Mouse (Mus musculus) heart, postnatal 14 days (tissue): ENCODE data around the gene Ppp1r27. TPM values are rescaled to one million over a fixed set of nuclear protein-coding genes. Genes with fewer than 3 reads are reported as not detected.

Experiments used
- DNase-seq, 2 experiments: peaks; one replicate each; pipeline ENCODE4 v3.0.0; 2021 to 2022
- intact Hi-C: fragments of 180-260 bp; cut with DNase I; formaldehyde crosslinking; loops from one replicate; pipeline ENCODE4 v1.15.1; 2025
- total RNA-seq, 2 experiments: library from RNA; stranded (reverse); gene quantifications; 2 replicates each; pipeline ENCODE4 v1.2.3; 2021

Ppp1r27 gene
- total RNA-seq, 2 experiments from 2014 or later, result 0.39 TPM; not detected in 1

DNA sequence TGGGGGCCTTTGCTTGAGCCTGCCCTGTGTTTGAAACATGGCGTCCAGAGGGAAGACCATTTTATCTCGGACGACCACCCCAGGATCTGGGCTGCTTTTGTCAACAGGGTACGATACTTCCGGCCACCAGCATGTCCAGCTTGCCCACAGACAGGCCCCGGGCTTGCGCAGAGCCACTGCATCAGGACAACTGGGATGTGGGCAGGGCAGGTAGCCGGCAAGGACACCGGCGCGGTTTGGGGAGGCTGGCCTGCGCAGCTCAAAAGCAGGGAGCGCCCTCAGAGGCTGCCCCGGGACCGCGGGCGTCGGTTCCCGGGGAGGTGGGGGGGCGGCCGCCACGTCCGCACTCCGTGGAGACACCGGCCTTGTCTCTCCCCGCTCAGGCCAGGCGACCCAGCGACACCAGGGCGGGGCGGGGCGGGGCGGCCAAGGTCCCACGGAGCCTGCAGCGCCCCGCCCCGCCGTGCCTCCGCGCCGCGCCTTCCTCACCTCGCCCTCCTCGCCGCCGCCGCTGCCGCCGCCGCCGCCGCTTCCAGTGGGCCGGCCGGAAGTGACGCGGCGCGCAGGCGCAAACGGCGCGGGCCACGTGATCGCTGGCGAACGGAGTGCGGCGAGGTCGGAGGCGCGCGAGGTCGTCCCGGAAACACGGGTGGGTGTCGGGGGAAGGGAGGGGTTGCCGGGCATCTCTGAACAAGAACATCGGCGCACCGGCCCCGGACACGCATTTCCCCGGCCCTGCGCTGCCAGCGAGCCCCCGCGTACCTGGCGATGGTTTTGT is 1.6 kb downstream of the Ppp1r27 start, which contains the start of gene Mcrip1:
Gene Mcrip1, minus strand, starts transcription at position 560 of the 778 bp plus-strand sequence.
- intact Hi-C loops, result loop anchor here (2.0 kb wide), 1 partner anchor 29 kb away; no protein-coding TSS in a partner anchor

DNA sequence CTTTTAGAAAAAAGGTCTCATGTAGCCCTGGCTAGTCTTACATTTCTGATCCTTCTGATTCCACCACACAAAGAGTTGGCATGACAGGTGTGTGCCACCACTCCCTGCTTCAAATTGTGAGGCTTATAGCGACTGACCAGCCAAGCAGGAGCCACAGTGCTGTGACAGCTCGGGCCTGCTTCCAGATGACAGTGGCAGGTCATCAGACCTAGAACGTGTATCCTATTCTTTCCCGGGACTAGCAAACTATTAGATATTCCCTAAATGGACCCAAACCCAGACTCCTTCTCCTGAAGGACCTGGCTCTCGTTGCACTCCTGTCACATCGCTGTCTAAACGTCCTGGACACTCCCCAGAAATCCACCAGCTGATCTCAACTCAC is 2.2 kb downstream of the Ppp1r27 start:
- intact Hi-C loops, result loop anchor here (2.0 kb wide), 1 partner anchor 28 kb away; no protein-coding TSS in a partner anchor
- no peak for DNase-seq

More for the DNA sequence above, 1.6 kb downstream of the Ppp1r27 start, which contains the start of gene Mcrip1:
- peak; percentile 97 to 98 for DNase-seq

DNA sequence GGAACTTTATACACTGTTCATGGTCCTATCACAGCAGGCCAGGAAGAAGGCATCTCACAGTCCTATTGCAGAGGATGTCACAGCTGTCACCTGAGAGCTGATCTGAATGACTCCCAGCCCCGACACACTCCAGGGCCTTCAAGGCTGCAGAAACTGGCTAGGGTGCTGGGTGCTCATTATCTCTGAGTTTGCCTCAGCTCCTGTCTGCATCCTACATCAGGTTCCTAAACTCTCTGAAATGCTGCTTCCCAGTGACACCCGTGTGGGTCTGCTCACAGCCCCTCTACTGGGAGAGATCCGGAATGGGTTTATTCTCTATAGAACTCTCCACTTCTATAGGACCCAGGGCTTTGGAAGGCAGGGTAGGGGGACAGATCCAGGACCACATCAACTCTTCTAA is 2.7 kb downstream of the Ppp1r27 start:
- DNase-seq, result no peak
- intact Hi-C loops, result loop anchor here (2.0 kb wide), 1 partner anchor 27 kb away; no protein-coding TSS in a partner anchor

DNA sequence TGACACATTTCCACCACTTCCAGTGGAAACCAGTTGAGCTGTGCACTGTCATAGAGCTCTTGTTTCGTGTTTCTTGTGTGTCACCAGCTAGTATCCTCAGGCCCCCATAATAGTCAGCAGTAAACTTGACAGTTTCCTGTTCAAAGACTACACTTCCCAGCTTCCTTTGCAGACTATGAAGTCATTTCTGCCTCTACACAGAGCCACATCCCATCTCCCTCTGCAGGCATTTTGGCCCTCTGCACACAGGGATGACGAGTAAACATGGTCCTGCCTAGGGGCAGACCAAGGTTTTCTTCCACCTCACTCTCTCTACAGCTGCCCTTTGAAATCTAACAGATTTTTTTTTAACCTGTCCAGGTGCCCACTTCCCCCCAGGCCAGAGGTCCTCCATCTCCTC is 3.5 kb downstream of the Ppp1r27 start:
- intact Hi-C loops, result no loop called here

DNA sequence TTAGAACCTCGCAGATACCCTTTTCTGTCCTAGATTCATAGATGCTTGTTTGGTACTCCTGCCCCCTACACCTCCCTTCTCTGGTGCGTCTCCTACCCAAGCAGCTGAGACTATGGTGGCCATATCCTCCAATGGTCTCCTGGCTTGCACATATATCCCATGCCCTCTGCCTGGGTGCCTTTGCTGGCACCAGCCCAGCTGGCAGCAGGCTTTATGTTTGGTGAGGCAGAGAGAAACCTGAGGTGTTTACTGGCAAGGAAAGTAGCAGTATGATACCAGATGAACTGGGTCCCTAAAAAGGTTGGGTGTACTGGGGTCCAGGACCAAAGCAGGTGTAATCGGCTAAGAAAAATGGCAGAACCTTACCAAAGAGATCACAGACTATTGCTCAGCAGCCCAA is 5.0 kb downstream of the Ppp1r27 start:
- intact Hi-C loops, result no loop called here
- DNase-seq, result no peak

More for the DNA sequence above, 3.5 kb downstream of the Ppp1r27 start:
- DNase-seq, result peak in 1 of 2 experiments; percentile 27

DNA sequence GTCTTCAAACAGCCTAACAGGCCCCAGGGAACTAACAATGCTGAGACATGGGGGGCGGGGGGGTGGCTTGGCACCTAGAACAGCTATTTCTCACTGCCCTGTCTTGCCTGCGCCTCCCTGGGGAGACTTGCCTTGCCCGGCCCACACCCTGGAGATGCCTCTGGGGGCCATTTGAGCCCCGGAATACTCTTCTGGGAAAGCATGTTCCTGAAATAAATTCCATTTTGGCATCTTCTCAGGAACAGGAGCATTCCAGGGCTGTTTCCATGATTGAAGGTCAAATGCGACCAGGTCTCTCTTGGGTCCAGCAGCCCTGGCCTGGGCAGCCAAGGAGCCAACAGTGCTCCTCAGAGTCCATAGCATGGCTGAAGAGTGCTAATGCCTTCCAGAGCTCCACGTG is 8.6 kb downstream of the Ppp1r27 start:
- DNase-seq, result no peak
- intact Hi-C loops, result no loop called here

DNA sequence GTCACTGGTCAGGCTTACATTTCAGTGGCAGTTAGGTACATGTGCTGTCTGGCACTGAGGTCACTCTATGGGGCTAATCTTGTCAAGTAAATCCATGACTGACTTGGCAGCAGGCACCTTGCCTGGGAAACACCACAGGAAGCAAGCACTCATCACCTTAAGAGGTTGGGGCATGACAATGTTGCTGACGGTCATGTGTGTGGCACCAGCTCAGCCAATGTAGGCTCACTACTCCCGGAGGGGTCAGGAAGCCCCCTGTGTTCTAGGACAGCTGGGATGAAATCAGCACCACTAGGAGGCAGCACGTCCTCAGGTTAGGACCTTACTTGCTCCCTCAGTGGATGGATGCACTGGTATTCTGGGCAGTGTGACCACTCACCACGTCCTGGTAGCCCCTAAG is 9.0 kb downstream of the Ppp1r27 start:
- DNase-seq, result peak; percentile 42 to 65
- intact Hi-C loops, result no loop called here

DNA sequence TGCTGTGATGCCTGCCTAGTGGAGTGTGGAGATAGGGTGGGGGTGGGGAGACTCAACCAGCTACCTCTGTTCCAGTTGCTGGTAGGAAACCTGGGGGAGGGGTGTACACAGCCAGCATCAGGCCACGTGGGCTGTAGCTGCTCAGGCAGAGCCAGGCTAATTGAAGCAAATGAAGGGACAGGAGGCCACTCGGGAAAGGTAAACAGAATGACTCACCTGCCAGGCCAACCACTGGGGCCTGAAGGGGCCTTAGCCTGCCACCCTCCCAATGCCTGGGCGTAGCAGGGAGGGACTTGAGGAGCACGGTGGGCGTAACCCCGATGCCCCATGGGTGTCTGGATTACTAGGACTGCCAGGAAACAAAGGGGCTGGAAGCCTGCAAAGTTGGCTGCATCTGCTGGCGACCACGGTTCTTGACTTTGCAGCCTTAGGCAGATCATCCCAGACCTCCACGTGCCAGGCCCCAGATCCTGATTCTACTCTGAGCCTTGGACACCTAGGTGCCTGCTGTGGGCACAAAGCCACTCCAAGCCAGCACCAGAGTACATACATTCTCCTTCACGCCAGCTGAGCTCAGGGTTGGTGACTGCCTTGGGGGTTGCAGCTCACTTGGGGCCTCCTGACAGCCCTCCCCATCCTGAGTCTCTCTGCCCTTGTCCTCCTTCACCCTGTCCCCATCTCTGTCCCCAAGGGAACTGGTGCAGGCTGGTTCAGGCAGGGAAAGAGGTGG is 11.5 kb downstream of the Ppp1r27 start:
- no peak for DNase-seq
- intact Hi-C loops, result no loop called here

DNA sequence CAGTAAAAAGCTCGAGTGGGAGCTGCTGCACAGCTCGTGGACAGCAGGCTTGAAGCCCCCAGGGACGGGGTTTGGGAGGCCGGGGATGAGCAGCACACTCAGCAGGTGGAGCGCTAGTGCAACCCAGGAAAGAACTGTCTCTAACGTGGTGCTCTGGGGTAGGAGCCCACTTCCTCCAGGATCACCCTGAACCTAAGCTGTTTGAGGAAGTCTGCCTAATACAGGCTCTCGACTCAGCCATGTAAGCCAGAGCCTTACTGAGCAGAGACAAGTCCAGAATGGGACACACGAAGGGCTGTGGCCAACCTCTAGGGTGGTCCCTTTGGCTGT is 12.0 kb downstream of the Ppp1r27 start:
- no peak for DNase-seq
- intact Hi-C loops, result no loop called here

DNA sequence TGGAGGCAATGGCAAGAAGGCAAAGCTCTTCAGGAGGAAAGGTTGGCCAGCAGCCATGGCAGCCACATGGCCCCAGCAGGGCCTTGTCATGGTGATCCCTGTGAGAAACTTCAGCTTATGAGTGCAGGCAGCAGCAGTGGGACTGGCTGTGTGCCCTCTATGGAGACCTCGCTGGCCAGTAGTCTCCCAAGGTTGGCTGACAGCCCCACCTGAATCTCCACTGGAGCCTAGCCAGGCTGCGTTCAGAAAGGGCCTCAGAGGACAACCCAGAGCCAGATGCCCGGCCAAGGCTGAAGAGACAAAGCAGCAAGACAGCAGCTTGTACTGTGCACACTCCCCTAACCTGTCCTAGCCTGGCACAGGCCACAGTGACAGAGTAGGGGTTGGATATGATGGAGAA is 12.4 kb downstream of the Ppp1r27 start:
- DNase-seq, result peak; percentile 76 to 88
- intact Hi-C loops, result no loop called here

DNA sequence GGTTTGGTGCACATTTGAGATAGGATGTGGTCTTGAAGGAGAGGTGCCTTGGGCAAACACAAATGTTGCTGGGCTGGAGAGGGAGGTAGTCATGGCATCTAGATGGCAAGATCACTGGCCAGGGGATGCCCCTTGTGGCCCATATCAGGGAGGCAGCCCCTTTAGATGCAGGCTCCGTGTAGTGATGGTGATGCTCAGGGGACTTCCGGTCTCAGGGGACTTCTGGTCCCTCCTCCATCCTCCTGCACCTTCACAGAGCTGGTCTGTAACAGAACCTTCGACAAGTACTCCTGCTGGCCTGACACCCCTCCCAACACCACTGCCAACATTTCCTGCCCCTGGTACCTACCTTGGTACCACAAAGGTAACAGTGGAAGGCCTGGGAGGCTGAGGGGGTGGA is 15.1 kb downstream of the Ppp1r27 start:
- intact Hi-C loops, result no loop called here
- no peak for DNase-seq

DNA sequence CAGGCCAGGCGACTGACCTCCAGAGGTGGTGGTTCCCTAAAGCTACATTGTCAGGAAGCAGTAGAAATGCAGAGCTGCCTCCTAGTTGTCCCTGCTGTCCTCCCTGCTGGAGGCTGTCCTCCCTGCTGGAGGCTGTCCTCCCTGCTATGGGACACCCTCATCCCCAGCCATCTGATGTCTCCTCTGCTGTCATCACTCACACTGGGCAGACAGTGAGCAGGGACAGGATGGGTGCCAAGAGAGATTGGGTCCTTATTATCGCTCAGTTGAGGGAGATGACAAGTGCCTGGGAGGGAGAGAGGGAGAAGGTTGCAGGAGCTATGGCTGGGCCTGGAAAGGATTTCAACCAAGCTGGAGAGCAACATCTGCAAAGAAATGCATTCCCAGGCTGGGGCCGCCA is 15.8 kb downstream of the Ppp1r27 start:
- DNase-seq, result no peak
- intact Hi-C loops, result no loop called here

DNA sequence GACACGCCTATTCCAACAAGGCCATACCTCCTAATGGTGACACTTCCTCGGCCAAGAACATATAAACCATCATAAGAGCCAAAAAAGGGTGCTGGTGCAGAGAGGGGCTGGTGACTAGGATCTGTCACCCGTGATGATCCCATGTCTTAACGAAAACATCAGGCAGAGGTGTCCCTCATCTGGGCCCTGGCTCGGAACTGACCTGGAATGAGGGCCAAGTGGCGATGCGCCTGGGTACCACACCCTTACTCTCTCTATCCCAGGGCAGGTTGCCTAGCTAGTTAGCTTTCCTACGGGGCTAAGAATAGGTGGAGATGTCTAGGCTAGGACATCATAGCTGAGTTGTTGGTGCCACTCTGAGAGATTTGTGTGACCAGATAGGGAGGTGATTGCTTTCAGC is 16.8 kb downstream of the Ppp1r27 start:
- DNase-seq, result no peak

DNA sequence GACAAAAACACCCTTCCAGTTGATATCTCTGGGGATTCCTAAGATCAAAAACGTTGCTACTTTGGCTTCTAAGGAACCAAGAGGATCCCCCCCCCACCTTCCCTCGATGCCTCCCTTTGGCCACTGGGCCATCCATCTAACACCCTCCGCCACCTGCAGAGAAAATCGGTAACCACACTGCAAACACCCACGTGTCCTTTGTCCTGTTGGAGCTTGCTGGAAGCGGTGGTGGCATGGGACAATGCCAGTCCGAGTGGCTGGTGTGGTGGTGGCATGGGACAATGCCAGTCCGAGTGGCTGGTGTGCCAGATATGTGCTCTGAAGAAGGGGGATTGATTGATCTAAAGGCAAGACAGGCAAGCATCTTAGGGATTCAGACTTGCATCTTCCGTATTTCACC is 19.3 kb downstream of the Ppp1r27 start:
- intact Hi-C loops, result no loop called here
- no peak for DNase-seq

More for the DNA sequence above, 16.8 kb downstream of the Ppp1r27 start:
- intact Hi-C loops, result no loop called here

DNA sequence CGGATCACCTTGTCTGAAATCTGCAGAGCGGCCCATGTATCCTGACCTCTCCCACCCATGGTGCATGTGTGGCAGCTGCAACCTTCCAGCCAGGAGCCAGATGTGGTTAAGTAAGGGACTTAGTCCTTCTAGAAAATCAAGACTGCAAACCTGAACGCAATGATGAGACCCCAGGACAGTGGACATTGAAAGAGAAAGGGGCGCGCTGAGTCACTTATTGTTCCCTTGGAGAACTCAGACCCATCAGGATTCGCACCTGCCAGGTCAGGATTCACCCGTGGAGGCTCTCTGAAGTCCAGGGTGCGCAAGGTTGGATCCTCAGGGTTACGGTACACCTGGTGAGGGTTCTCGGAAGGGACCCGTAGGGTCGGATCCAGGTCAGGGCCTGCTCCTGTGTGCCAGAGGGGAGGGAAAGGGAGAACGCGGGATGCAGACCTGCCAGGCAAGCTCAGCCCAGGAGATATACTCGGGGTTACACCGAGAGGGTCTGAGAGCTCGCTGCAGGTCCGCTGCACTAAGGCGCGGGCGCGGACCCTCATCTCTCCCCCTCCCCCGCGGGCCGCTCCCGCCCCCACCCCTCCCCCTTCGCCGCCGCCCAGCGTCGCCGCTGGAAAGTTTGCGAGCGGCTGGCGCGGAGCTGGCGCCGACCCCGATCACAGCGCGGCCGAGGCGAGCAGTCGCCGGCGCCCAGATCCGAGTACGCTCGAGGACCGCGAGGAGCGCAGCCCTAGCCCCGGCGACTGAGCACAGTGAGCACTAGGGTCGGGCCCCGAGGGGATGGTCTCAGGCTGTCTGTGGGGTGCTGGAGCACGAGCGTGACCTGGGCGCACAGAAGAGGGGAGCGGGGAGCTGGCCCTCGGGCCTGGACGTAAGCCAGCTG is 20.6 kb downstream of the Ppp1r27 start, which contains the start of gene Gcgr:
Gene Gcgr, plus strand, starts transcription at position 615 of the 880 bp plus-strand sequence.
- intact Hi-C loops, result no loop called here
- DNase-seq, result peak; percentile 34 to 47

DNA sequence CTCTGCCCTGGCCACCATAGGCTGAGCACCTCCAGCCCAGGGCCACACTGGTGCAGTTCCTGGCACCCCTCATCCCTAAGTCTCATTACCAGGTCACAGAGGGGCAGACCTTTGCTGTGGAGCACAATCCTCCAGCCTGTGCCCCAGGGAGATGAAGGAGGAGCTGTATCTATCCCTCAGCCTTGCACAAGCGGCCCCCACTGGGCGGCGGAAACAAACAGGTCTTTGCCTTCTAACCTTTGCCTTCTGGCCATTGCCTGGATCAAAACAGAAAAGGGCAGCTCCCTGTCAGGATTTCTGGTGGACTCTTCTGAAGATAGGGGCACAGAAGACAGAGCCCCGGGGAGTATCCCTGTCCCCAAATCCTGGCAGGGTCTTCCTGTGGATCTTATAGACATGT is 22.0 kb downstream of the Ppp1r27 start:
- intact Hi-C loops, result no loop called here
- no peak for DNase-seq

DNA sequence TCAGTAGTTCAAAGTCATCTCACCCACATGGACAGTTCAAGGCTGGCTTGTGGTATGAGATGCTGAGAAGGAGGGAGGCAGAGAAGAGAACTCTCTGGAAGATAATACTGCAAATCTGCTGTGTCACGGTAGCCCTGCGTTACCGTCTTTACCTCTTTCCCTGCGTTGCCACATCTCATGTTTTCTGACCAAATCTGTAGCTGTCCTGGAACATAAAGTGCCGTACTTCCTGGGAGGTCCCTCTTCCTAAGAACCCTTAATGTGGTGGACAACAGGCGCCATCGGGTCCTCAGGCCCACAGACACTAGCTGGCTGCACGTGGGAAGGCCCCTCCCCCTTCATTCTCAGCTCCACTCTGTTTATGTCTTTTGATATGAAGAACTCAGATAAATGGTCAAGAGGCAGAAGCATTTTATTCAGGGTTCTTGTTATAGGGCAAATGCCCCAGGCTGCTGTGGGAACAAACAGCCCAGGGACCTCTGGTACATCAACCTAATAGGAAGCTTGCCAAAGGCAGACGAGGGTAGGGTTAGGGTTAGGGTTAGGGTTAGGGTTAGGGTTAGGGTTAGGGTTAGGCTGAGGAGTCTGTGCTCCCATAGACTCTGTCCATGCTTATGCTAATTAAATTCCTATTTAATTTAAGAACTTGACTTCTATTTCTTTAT is 23.1 kb downstream of the Ppp1r27 start:
- DNase-seq, result no peak
- intact Hi-C loops, result no loop called here

DNA sequence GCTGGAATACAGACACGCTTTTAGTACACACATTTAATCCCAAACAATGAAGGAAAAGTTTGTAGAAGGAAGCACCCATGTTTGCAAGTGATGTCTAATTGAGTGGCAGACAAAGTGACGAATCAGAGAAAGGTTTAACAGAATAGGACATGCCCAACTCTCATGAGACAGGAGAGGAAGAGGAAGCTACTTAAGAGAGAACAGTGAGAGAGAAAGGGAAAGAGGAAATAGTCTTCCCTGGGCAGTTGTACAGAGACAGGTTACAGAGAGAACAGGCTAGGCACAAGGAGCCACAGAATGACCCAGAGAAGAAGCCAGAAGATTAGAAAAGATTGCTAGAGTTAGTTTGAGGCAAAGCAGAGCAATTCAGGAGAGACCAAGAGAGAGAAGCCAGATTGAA is 25.0 kb downstream of the Ppp1r27 start:
- no peak for DNase-seq
- intact Hi-C loops, result no loop called here

DNA sequence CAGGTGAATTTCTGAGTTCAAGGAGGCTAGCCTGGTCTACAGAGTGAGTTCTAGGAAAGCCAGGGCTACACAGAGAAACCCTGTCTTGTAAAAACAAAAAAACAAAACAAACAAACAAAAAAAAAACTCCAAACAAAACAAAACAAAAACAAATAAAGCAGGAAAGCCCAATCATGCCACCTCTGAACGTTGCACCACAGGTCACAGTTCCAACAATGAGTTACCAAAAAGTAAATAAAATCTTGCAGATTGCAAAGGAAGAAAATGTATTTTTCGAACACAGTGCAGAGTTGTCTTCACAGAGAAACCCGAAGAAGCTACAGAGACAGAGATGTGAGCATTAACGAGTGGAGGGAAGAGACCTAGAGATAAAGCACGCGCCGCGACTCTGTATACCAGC is 28.4 kb downstream of the Ppp1r27 start:
- intact Hi-C loops, result no loop called here

DNA sequence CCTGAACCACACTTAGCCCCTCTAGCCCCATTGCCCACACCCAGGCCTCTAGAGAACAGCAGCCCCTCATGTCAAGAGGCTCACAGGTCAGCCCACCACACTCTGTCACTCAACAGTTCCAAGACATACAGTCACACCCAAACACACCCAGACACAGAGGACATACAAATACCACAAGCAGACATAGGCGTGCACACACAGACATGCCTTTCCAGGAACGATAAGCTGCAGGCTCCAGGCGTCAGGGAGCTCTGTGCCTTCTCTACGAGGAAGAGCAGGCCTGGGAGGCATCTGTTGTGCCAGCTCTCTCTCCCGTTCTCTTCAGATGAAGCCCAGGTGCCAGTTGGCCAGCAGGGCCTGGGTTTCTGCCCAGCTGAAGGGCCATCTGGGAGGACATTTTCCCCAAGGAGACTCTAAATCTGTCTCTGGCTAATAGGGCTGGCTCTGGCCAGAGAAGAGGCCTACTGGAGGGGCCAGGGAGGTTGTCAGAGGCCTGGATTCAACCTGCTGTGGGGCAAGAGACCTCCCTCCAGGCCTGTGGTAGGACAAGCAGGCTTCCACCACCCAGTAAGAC is 29.9 kb downstream of the Ppp1r27 start:
- intact Hi-C loops, result loop anchor here (2.0 kb wide), 1 partner anchor 28 kb away; the partner anchor contains the start of gene Mcrip1
- peak; percentile 57 to 79 for DNase-seq

More for the DNA sequence above, 28.4 kb downstream of the Ppp1r27 start:
- no peak for DNase-seq
